Mouse (Mus musculus) brain, embryonic 14.5 days (tissue): ENCODE data around the gene Padi1. TPM values are rescaled to one million over a fixed set of nuclear protein-coding genes. Genes with fewer than 3 reads are reported as not detected.

Experiments
- DNase-seq: peaks from one replicate; pipeline ENCODE4 v3.0.0-alpha.2; 2011; ENCODE audit warnings: low read depth
- CTCF ChIP-seq: fragments of 200-500 bp; IDR thresholded peaks from 2 replicates; pipeline ENCODE4 v1.5.1; 2012; ENCODE audit warnings: inconsistent platforms, mild to moderate bottlenecking, moderate library complexity, borderline replicate concordance; ENCODE audit not compliant: insufficient read depth, insufficient read length; ENCODE audit errors: extremely low read depth
- POLR2A ChIP-seq: fragments of 200-500 bp; IDR thresholded peaks from 2 replicates; pipeline ENCODE4 v1.6.1; 2012; ENCODE audit warnings: mild to moderate bottlenecking, inconsistent platforms, borderline replicate concordance; ENCODE audit not compliant: poor library complexity, insufficient read depth, insufficient read length, severe bottlenecking; ENCODE audit errors: extremely low read depth
- polyA plus RNA-seq: library from polyadenylated mRNA; depleted of rRNA; stranded (reverse); fragments of >200 nt; gene quantifications from 2 replicates; pipeline ENCODE4 v1.2.3, GENCODE M21; 2012

Gene Padi1
- polyA plus RNA-seq, 1 experiment, result 0.03 TPM

DNA sequence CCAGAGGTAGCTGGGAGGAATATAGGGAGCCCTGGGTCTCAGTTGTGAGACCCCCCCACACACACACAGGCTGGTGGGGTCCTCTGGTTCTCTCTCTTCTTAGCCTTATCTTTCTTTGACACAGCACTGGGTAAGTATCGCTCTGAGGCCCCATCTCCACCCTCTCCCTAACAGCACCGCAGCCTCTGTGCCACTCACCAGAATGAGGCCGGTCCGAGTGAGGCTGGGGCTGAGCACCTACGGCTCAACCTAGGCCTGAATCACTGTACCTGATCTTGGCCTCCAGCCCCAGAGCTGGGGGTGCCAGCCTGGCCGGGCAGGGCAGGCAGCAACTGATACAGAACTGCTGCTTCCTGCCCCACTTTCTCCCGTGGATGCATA is 15.2 kb upstream of the Padi1 start:
- no peak for TF ChIP-seq POLR2A
- TF ChIP-seq CTCF, result no peak
- no peak for DNase-seq

DNA sequence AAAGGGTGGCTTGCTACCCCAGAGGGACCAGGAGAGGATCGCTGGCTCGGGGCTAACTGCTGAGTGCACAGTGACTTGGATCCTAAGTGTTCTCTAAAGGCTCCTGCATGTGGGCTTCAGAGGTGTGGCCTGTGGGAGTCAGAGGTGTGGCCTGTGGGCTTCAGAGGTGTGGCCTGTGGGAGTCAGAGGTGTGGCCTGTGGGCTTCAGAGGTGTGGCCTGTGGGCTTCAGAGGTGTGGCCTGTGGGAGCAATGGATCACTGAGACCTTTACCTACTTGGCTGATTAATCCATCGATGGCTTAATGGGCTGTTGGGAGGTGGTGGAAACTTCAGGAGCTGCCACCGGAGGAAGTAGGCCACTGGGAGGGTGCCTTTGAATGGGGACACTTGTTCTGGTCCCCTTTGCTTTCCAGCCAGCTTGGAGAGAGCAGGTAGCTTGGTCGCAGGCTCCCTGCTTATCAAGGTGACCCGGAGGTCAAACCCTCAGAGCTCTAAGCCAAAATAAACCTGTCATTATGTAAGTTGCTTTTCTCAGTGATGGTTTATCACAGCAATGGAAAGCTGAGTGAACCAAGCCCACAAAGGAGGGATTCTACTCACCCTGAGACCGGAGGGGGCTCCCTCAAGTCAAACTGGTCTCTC is 14.7 kb upstream of the Padi1 start:
- TF ChIP-seq POLR2A (no peak), CTCF (no peak)
- DNase-seq, result no peak

DNA sequence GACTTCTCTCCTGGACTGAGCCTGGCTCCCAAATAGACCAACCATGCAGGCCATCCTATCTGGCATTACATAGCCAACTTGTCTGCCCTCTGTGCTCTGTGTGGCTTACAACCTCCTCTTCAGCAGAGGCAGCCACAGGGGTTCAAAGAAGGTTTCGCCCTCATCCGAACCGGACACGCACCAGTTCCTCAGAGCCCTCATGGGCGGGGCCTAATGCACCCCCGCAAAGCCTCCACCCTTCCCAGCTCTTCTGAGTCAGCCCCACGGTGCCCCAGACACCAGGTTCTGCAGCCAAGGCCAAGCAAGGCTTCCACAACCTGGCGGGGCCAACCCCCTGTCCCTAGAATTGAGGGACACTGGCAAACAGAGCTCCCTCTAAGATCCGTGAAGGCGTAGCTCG is 13.7 kb upstream of the Padi1 start:
- DNase-seq, result no peak
- no peak for TF ChIP-seq CTCF

DNA sequence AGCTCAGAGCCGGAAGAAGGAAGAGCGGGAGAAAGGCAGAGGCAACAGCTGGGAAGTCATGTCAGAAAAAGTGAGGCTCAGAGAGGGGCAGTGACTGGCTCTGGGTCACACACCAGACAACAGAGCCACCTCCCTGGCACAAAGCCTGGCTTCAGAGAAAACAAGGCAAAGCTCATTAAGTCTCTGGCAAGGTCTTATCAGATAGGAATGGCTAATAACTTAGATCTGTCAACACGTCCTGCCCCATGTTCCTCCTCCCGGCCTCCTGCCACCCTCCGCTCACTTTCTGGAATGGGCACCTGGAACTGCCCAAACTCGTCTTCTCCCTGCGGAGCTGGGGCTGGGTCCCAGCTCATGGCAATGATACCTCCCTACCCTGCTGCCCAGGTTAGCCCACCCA is 12.2 kb upstream of the Padi1 start:
- no peak for DNase-seq
- TF ChIP-seq POLR2A (no peak), CTCF (no peak)

DNA sequence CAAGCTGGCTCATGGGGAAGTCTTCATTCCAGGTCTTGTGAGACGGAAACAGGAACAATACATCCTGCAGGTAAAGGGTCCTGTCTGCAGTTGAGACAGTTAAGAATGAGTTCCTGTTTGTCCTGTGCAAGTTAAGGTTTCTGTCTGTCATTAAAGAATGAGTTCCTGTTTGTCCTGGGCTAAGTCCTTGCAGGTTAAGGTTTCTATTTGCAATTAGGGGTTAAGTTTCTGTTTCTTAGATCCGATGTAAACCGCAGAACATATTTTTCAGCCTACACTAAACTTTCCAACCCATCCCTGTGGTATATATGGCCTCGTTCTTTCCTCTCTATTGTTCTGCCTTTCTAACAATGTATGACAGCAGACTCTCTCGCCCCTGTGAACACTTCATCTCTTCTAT is 11.5 kb upstream of the Padi1 start:
- TF ChIP-seq CTCF (no peak), POLR2A (no peak)
- DNase-seq, result no peak

DNA sequence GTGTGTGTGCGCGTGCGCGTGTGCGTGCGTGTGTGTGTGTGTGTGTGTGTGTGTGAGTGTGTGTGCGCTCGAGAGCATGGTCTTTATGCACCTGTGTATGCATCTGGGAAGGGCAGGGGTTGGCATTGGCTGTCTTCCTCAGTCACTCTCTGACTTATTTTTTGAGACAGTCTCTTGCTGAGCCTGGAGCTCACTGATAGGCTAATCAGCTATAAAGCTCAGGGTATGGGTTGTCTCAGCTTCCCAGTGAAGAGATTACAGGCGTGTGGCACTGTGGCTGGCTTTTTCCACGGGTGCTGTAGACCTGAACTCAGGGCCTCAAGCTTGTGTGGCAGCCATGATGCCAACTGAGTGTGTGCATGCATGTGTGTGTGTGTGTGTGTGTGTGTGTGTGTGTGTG is 9.6 kb upstream of the Padi1 start:
- no peak for DNase-seq
- no peak for TF ChIP-seq CTCF
- TF ChIP-seq POLR2A, result no peak

DNA sequence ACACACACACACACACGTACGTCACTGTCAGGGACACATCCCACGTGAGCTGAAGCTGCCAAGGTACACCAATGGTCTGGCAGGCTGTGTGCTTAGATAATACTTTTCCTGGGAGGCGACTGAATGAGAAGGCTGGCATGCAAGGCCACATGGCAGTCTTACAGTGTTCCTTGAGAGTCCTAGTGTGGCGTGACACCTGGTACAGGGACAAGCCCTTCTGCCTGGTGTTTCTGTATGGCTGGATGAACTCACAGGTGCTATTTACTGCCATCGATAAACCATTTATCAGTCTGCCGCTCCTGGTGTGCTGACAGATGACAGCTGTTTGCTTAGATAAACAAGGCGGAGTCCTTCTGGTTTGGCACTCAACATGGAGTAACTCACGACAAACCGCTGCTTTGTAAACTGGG is 8.9 kb upstream of the Padi1 start:
- peak; percentile 25 for DNase-seq
- no peak for TF ChIP-seq CTCF
- no peak for TF ChIP-seq POLR2A

DNA sequence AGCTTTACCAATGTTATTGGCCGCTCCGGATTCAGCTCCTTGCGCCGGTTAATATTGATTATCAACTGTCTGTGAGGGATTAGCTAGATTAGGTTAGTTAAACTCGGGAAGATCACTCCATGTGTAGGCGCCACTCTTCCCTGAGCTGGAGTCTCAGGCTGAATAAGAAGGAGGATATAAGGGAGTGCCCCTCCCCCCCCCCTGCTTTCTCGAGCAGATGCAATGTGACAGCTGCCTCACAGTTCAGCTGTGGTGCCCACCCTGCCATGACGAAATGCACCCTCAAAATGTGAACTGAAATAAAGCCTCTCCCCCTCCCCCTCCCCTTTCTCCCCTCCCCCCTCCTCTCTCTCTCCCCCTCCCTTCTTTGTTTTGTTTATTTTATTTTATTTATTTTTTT is 8.0 kb upstream of the Padi1 start:
- peak; percentile 53 for DNase-seq
- no peak for TF ChIP-seq CTCF
- no peak for TF ChIP-seq POLR2A

DNA sequence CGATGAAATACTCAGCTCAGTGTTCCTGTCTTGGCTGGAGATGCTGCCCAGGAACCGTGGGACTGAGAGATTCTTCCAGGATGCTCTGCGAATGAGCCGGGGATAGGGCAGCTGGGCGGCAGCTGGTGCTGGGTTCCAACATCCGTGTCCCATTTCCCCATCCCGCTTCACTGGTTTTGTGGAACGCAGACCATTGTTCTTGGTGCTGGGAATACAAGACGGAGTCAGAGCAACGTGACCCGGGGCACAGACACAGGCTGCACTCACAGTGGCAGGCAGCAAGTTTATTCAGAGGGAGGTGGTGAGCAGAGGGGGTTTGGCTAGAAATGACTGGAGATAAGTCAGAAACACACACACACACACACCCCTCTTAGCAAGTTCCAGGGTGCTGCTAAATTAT is 3.7 kb upstream of the Padi1 start:
- peak; percentile 27 for DNase-seq
- TF ChIP-seq POLR2A, result no peak
- TF ChIP-seq CTCF, result no peak

DNA sequence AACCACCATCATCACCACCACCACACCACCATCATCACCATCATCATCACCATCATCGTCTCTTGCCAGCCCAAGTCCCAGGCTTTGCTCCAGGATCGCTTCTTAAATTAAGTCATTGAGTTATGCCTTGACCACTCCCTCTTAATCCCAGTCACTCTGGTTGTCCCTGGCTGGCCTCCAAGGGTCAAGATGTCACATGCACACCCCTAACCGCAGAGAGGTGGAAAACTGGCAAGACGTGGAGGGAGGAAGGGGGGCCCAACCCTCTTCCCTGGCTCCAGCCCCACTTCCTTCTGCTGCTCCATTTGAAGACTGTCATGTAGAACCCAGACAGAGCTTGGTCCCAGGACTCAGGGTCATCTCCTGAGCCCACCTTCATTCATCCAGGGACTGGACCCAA is 587 bp downstream of the Padi1 start:
- DNase-seq, result no peak
- TF ChIP-seq CTCF, result no peak
- TF ChIP-seq POLR2A, result no peak

DNA sequence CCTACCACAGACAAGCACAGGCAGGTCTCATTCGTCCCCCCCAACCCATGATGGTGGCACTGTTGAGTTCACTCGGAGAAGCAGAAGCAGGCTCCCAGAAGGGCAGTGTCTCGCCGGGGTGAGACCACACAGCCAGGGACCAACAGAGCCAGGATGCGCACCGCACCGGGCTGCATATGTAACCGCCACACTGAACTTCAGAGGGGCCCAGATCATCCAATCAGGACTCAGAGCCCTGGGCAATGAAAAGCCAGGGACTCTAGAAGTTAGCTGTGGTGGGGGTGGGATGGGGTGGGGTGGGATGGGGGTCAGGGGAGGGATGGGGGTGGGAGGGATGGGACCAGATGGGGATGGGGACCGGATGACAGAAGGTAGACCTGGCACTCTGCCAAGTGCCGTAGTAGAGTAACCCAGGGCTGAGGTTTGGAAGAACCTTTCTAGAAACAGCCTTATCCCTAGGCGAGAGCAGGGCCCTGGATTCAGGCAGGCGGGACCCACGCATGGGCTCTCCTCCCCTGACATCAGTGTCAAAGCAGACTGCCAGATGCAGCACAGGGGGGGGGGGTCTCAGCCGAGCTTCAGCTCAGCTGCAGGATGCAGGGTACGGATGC is 1.8 kb downstream of the Padi1 start:
- no peak for TF ChIP-seq CTCF
- no peak for TF ChIP-seq POLR2A
- DNase-seq, result peak; percentile 24

DNA sequence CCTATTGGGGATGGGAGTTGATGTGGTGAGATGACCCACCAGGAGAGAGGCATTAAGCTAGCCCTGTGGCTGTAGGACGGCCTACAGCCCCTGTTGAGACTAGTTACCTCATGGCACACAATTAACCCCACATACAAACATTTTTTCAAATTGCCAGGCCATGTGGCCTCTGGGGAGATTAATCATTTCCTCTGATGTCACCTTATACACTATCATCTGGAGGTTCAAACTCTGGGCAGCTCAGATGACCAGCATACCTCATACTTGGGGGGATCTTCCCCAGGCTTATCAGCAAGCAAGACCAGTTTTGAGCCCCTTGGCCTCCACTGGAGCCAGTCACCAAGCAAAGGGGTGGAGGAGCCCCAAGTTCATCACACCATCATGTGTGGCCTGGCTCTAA is 2.7 kb downstream of the Padi1 start:
- TF ChIP-seq POLR2A, result no peak
- no peak for TF ChIP-seq CTCF
- no peak for DNase-seq

DNA sequence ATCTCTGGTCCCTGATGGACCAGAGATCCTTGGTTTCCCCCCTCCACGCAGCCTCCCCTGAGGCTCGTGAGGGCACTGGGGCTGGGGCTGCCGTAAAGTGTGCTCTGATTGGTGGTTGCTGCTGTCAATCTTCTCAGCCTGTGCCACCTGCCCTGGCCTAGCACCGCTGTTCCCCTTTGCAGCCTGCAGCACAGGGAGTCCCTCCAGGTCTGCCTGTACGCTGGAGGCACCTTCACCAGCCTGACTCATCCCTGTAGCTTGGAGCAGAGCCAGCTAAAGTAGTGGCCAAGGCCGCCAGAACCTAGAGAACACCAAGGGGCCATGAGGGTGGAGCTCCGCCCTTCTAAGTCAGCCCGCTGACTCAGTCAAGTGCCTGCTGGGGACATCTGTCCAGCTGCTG is 7.7 kb downstream of the Padi1 start:
- no peak for TF ChIP-seq POLR2A
- TF ChIP-seq CTCF, result no peak
- peak; percentile 42 for DNase-seq
